Comparison of ENCODE assay signal across 16 mouse cellular contexts in genomic region chr13:12559044-12559443, GRCm38 (mm10).
"Had no signal": no experiment of that assay in that cellular context is flagged by ENCODE, and none has a peak within 500 bp of the region (broad histone marks: within the 10 kb centered on the region; RNA-seq: fewer than 3 reads in every experiment).

No protein-coding gene starts in this region.

- H3K4me2 ChIP-seq: hindbrain, embryonic 15.5 days; kidney, embryonic 15.5 days; limb, embryonic 13.5 days; liver, embryonic 11.5 days; liver, embryonic 15.5 days; neural tube, embryonic 13.5 days; stomach, embryonic 15.5 days had no signal

- H3K4me1 ChIP-seq: hindbrain, embryonic 15.5 days; kidney, embryonic 15.5 days; limb, embryonic 13.5 days; liver, embryonic 15.5 days; neural tube, embryonic 13.5 days; stomach, embryonic 15.5 days had no signal

- ATAC-seq: intestine, embryonic 16.5 days; midbrain, embryonic 16.5 days had no signal

- H3K9me3 ChIP-seq: hindbrain, embryonic 15.5 days; kidney, embryonic 15.5 days; limb, embryonic 13.5 days; liver, embryonic 15.5 days; midbrain, embryonic 10.5 days; neural tube, embryonic 13.5 days; stomach, embryonic 15.5 days had no signal

- H3K9ac ChIP-seq: hindbrain, embryonic 15.5 days; kidney, embryonic 15.5 days; limb, embryonic 13.5 days; liver, embryonic 15.5 days; neural tube, embryonic 13.5 days; stomach, embryonic 15.5 days had no signal

- H3K27ac ChIP-seq: hindbrain, embryonic 15.5 days; kidney, embryonic 15.5 days; limb, embryonic 13.5 days; liver, embryonic 15.5 days; midbrain, embryonic 10.5 days; neural tube, embryonic 13.5 days; stomach, embryonic 15.5 days had no signal

- DNase-seq: kidney, adult 2 months; kidney, postnatal 36 days; left cerebral cortex, postnatal 4 days; retina, postnatal 1 day; right cerebral cortex, postnatal 4 days; spleen, adult 18-20 months had no signal

- H3K4me3 ChIP-seq: hindbrain, embryonic 15.5 days; kidney, embryonic 15.5 days; limb, embryonic 13.5 days; liver, embryonic 15.5 days; midbrain, embryonic 10.5 days; neural tube, embryonic 13.5 days; stomach, embryonic 15.5 days had no signal

- H3K36me3 ChIP-seq: hindbrain, embryonic 15.5 days; kidney, embryonic 15.5 days; limb, embryonic 13.5 days; liver, embryonic 15.5 days; midbrain, embryonic 10.5 days; neural tube, embryonic 13.5 days; stomach, embryonic 15.5 days had no signal

- H3K27me3 ChIP-seq: hindbrain, embryonic 15.5 days; kidney, embryonic 15.5 days; limb, embryonic 13.5 days; liver, embryonic 15.5 days; neural tube, embryonic 13.5 days; stomach, embryonic 15.5 days had no signal
